13 mouse cellular contexts compared by ENCODE assay signal in the genomic region with DNA sequence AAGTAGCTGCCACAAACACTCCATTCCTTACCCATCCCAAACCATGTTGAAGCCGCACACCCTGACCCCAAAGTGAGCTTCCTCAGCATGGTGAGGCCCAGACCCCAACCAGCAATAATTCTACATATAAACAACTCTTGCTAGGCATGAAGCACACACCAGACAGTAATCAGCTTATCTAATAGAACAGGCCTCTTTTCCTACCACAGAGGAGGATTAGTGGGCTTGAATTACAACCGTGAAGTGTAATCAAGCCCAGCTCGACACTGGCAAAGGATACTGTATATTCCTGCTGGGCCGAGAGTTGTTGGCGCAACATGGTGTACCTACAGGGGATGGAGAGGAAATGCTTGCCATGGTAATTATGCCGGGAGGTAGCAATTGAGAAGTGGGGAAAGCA.
DNase-seq lines count a peak whose midpoint lies in the region; ATAC-seq and TF ChIP-seq lines count a peak whose summit lies in the region.
"Had no signal": no experiment of that assay in that cellular context is flagged by ENCODE, and none has a peak within 500 bp of the region (broad histone marks: within the 10 kb centered on the region; RNA-seq: fewer than 3 reads in every experiment).

No protein-coding gene starts in this region.

- no peak overlapping the region for H3K4me3 ChIP-seq in forebrain, embryonic 16.5 days (replicated peaks; ENCODE audit: low read length)
- no peak overlapping the region for H3K4me3 ChIP-seq in forebrain, embryonic 10.5 days
- peak overlapping the region; percentile 56 for H3K4me3 ChIP-seq in megakaryocyte, embryonic 14.5 days (replicated peaks)
- no peak overlapping the region for H3K4me3 ChIP-seq in hindbrain, embryonic 15.5 days
- no peak overlapping the region for H3K4me3 ChIP-seq in myocyte
- H3K4me3 ChIP-seq: left cerebral cortex, adult 2 months had no signal

- no peak for DNase-seq in forebrain, embryonic 10.5 days (ENCODE audit: extremely low spot score, low spot score)
- no peak for DNase-seq in B cell, adult 2 months
- DNase-seq in gastrocnemius, postnatal 10 days, result no peak
- DNase-seq: kidney, postnatal 4 days; lung, adult 18-20 months; thymus, postnatal 14 days had no signal

- ATAC-seq in forebrain, embryonic 16.5 days, result peak; percentile 21
- ATAC-seq in megakaryocyte, adult 5-6 weeks (ENCODE audit: poor library complexity, severe bottlenecking), result no peak
- peak; percentile 27; the same call in 1 of the 2 replicates for ATAC-seq in hindbrain, embryonic 15.5 days (ENCODE audit: low FRiP score, low read depth)

- no peaks in the 10 kb centered on the region for H3K9me3 ChIP-seq in forebrain, embryonic 16.5 days (ENCODE audit: control insufficient read depth, low read length)
- H3K9me3 ChIP-seq in forebrain, embryonic 10.5 days, result no peaks in the 10 kb centered on the region
- H3K9me3 ChIP-seq in megakaryocyte, embryonic 14.5 days, result no peaks in the 10 kb centered on the region
- H3K9me3 ChIP-seq in hindbrain, embryonic 15.5 days, result no peaks in the 10 kb centered on the region

- H3K36me3 ChIP-seq in forebrain, embryonic 16.5 days (ENCODE audit: control insufficient read depth, insufficient read depth), result no peaks in the 10 kb centered on the region
- H3K36me3 ChIP-seq in forebrain, embryonic 10.5 days (replicated peaks), result 0 out of 2 replicates have a peak, but pooled peaks cover 5% of the 10 kb centered on the region
- peaks cover 45% of the 10 kb centered on the region for H3K36me3 ChIP-seq in megakaryocyte, embryonic 14.5 days (replicated peaks; ENCODE audit: low read length)
- no peaks in the 10 kb centered on the region for H3K36me3 ChIP-seq in hindbrain, embryonic 15.5 days
- H3K36me3 ChIP-seq in myocyte (ENCODE audit: control insufficient read depth, insufficient read depth), result no peaks in the 10 kb centered on the region

- peaks cover 8% of the 10 kb centered on the region for H3K79me2 ChIP-seq in myocyte (ENCODE audit: control insufficient read depth, insufficient read depth)

- H3K9ac ChIP-seq in forebrain, embryonic 16.5 days (replicated peaks; ENCODE audit: low read depth, low read length), result no peak overlapping the region
- no peak overlapping the region for H3K9ac ChIP-seq in hindbrain, embryonic 15.5 days

- 42% methylated on average over 6 of the region's 6 CpGs for WGBS in forebrain, embryonic 16.5 days
- 77% methylated on average over 6 of the region's 6 CpGs for WGBS in forebrain, embryonic 10.5 days
- WGBS in hindbrain, embryonic 15.5 days, result 41% methylated on average over 6 of the region's 6 CpGs

- no peak for TF ChIP-seq POLR2A in myocyte (IDR thresholded peaks at IDR 0.05; ENCODE audit: insufficient read length, low read depth)

- peaks cover 47% of the 10 kb centered on the region for H3K4me1 ChIP-seq in forebrain, embryonic 16.5 days (replicated peaks; ENCODE audit: control insufficient read depth, insufficient read depth, low read length)
- peaks cover 58% of the 10 kb centered on the region for H3K4me1 ChIP-seq in forebrain, embryonic 10.5 days
- H3K4me1 ChIP-seq in megakaryocyte, embryonic 14.5 days, result peaks cover 88% of the 10 kb centered on the region
- peaks cover 59% of the 10 kb centered on the region for H3K4me1 ChIP-seq in hindbrain, embryonic 15.5 days (replicated peaks)

- no peaks in the 10 kb centered on the region for H3K27me3 ChIP-seq in forebrain, embryonic 16.5 days (replicated peaks; ENCODE audit: control insufficient read depth, insufficient read depth, low read length)
- no peaks in the 10 kb centered on the region for H3K27me3 ChIP-seq in forebrain, embryonic 10.5 days (ENCODE audit: poor library complexity, severe bottlenecking)
- no peaks in the 10 kb centered on the region for H3K27me3 ChIP-seq in megakaryocyte, embryonic 14.5 days (replicated peaks)
- H3K27me3 ChIP-seq in hindbrain, embryonic 15.5 days, result no peaks in the 10 kb centered on the region
- H3K27me3 ChIP-seq in myocyte (ENCODE audit: control insufficient read depth, insufficient read depth, insufficient read length), result no peaks in the 10 kb centered on the region

- H3K27ac ChIP-seq in forebrain, embryonic 16.5 days (ENCODE audit: low read length), result peak overlapping the region; percentile 14; the same call in 1 of the 2 replicates
- no peak overlapping the region for H3K27ac ChIP-seq in forebrain, embryonic 10.5 days
- H3K27ac ChIP-seq in hindbrain, embryonic 15.5 days (replicated peaks), result 0 out of 2 replicates have a peak overlapping the region, but pooled peaks have one; percentile 46
- H3K27ac ChIP-seq: left cerebral cortex, adult 2 months had no signal

- no peak overlapping the region for H3ac ChIP-seq in myocyte (ENCODE audit: control insufficient read depth, insufficient read length)

- no peak overlapping the region for H3K4me2 ChIP-seq in forebrain, embryonic 16.5 days (ENCODE audit: low read length)
- H3K4me2 ChIP-seq in hindbrain, embryonic 15.5 days, result no peak overlapping the region
- H3K4me2 ChIP-seq in myocyte (ENCODE audit: low read depth), result peak overlapping the region; percentile 10
- H3K4me2 ChIP-seq: heart, embryonic 11.5 days had no signal

TF ChIP-seq in myocyte, 11 proteins besides CTCF, POLR2A, EP300 and RAD21:
- TF ChIP-seq MAX (IDR thresholded peaks at IDR 0.05; ENCODE audit: low read depth) (no peak), TCF3 (IDR thresholded peaks at IDR 0.05; ENCODE audit: insufficient read length, low read depth) (no peak), MYOG (IDR thresholded peaks at IDR 0.05; ENCODE audit: control insufficient read depth in 1 of 3, insufficient read depth in 1 of 3, insufficient read length in 2 of 3, low read depth in 2 of 3) (no peak), REST (IDR thresholded peaks at IDR 0.05; ENCODE audit: insufficient read depth, insufficient read length) (no peak), E2F4 (IDR thresholded peaks at IDR 0.05; ENCODE audit: insufficient read depth) (no peak), POLR2AphosphoS2 (IDR thresholded peaks at IDR 0.05; ENCODE audit: insufficient read length, low read depth) (no peak), USF1 (IDR thresholded peaks at IDR 0.05; ENCODE audit: low read depth) (no peak), SRF (IDR thresholded peaks at IDR 0.05; ENCODE audit: control insufficient read depth, insufficient read length, low read depth) (no peak), MYOD1 (IDR thresholded peaks at IDR 0.05; ENCODE audit: control insufficient read depth in 1 of 3, insufficient read length in 2 of 3, low read depth in 2 of 3) (no peak), TCF12 (IDR thresholded peaks at IDR 0.05; ENCODE audit: insufficient read depth, poor library complexity, severe bottlenecking) (no peak), CEBPB (IDR thresholded peaks at IDR 0.05; ENCODE audit: insufficient read depth, poor library complexity, severe bottlenecking) (no peak)
